Mouse (Mus musculus): ENCODE data around the gene E2f8.

The E2f8 gene

GRCm38 (mm10) chr7:48891029-48891428, 9.6 kb upstream of the E2f8 start:
- no peak for DNase-seq (ENCODE audit: low spot score)

- no peak for DNase-seq (ENCODE audit: low spot score)
Measured at GRCm38 (mm10) chr7:48888751-48889150, 7.4 kb upstream of the E2f8 start.

GRCm38 (mm10) chr7:48887973-48888372, 6.6 kb upstream of the E2f8 start:
- no peak for DNase-seq (ENCODE audit: low spot score)

- no peak for DNase-seq (ENCODE audit: low spot score)
Measured at GRCm38 (mm10) chr7:48884266-48884611, 2.8 kb upstream of the E2f8 start.

GRCm38 (mm10) chr7:48883525-48884265, 2.3 kb upstream of the E2f8 start:
- no peak for DNase-seq (ENCODE audit: low spot score)

GRCm38 (mm10) chr7:48881971-48882609, 694 bp upstream of the E2f8 start:
- no peak for DNase-seq (ENCODE audit: low spot score)

GRCm38 (mm10) chr7:48880591-48881481, 560 bp downstream of the E2f8 start:
- peak; percentile 89 for DNase-seq (ENCODE audit: low spot score)

GRCm38 (mm10) chr7:48879574-48879973, 1.8 kb downstream of the E2f8 start:
- DNase-seq (ENCODE audit: low spot score) = no peak

- DNase-seq (ENCODE audit: low spot score) = no peak
Measured at GRCm38 (mm10) chr7:48877786-48878390, 3.5 kb downstream of the E2f8 start.

- peak; percentile 58 for DNase-seq (ENCODE audit: low spot score)
Measured at GRCm38 (mm10) chr7:48876526-48876925, 4.9 kb downstream of the E2f8 start.

- no peak for DNase-seq (ENCODE audit: low spot score)
Measured at GRCm38 (mm10) chr7:48875096-48875495, 6.3 kb downstream of the E2f8 start.

- no peak for DNase-seq (ENCODE audit: low spot score)
Measured at GRCm38 (mm10) chr7:48871292-48871691, 10.1 kb downstream of the E2f8 start.

- no peak for DNase-seq (ENCODE audit: low spot score)
Measured at GRCm38 (mm10) chr7:48870579-48871180, 10.7 kb downstream of the E2f8 start.

GRCm38 (mm10) chr7:48870144-48870543, 11.3 kb downstream of the E2f8 start:
- DNase-seq (ENCODE audit: low spot score) = no peak

- no peak for DNase-seq (ENCODE audit: low spot score)
Measured at GRCm38 (mm10) chr7:48867576-48867975, 13.8 kb downstream of the E2f8 start.

GRCm38 (mm10) chr7:48864671-48865458, 16.5 kb downstream of the E2f8 start:
- no peak for DNase-seq (ENCODE audit: low spot score)

- no peak for DNase-seq (ENCODE audit: low spot score)
Measured at GRCm38 (mm10) chr7:48864199-48864598, 17.2 kb downstream of the E2f8 start.

GRCm38 (mm10) chr7:48861796-48862195, 19.6 kb downstream of the E2f8 start:
- no peak for DNase-seq (ENCODE audit: low spot score)

- no peak for DNase-seq (ENCODE audit: low spot score)
Measured at GRCm38 (mm10) chr7:48860948-48861347, 20.4 kb downstream of the E2f8 start.

- no peak for DNase-seq (ENCODE audit: low spot score)
Measured at GRCm38 (mm10) chr7:48859362-48859761, 22.0 kb downstream of the E2f8 start.

- no peak for DNase-seq (ENCODE audit: low spot score)
Measured at GRCm38 (mm10) chr7:48858257-48858656, 23.1 kb downstream of the E2f8 start.
